Mouse (Mus musculus) bone marrow, adult 2 months (tissue): ENCODE data around the gene Dagla. TPM values are rescaled to one million over a fixed set of nuclear protein-coding genes. Genes with fewer than 3 reads are reported as not detected.
A peak's percentile ranks its signal among the peaks of the same experiment; 100 is the strongest.

ENCODE experiments used
- H3K27ac ChIP-seq: fragments of 200-500 bp; 2 replicates; pipeline ENCODE4 v1.5.1; 2012; ENCODE audit warnings: low read depth, mild to moderate bottlenecking, control low read depth, inconsistent platforms, low read length; ENCODE audit not compliant: control insufficient read depth, poor library complexity, insufficient read depth
- H3K4me1 ChIP-seq: fragments of 200-500 bp; 2 replicates; pipeline ENCODE4 v1.6.1; 2011; ENCODE audit warnings: low read length; ENCODE audit not compliant: control insufficient read depth, insufficient read depth
- H3K4me3 ChIP-seq: fragments of 200-500 bp; replicated peaks from 2 replicates; pipeline ENCODE3; 2011; ENCODE audit warnings: mild to moderate bottlenecking, low read depth, low read length, control low read depth; ENCODE audit not compliant: control insufficient read depth
- CTCF ChIP-seq: fragments of 200-500 bp; IDR thresholded peaks from 2 replicates; pipeline ENCODE4 v1.5.1; 2011; ENCODE audit warnings: low read length, control low read depth; ENCODE audit not compliant: control insufficient read depth, insufficient read depth
- POLR2A ChIP-seq: fragments of 200-500 bp; IDR thresholded peaks from 2 replicates; pipeline ENCODE4 v1.6.1; 2011; ENCODE audit warnings: low read depth, mild to moderate bottlenecking, control low read depth, low read length, borderline replicate concordance; ENCODE audit not compliant: control insufficient read depth
- WGBS: fragments of 180-500 bp; shearing (Covaris S2); methylation state at CpG from one replicate; pipeline ENCODE4 v1.1.7; 2018; 5-methylcytosine and 5-hydroxymethylcytosine counted together
- polyA plus RNA-seq: library from polyadenylated mRNA; stranded (reverse); fragments of >200 nt; gene quantifications from 2 replicates; pipeline ENCODE4 v1.2.4, GENCODE M21; 2011; ENCODE audit warnings: low replicate concordance; ENCODE audit not compliant: missing spikeins, insufficient read depth, insufficient read length

Dagla gene
- 0.18 TPM in 1 of 2 replicates, not detected in the other for polyA plus RNA-seq

GRCm38 (mm10) chr19:10304810-10305544 is at the start of gene Dagla:
Gene Dagla (minus strand): TSS chr19:10304877.
- Histone ChIP-seq H3K4me3 (peak within 1 kb of the TSS; percentile 9), H3K4me1 (peaks cover 2% of the 10 kb centered on the region), H3K27ac (no peak within 1 kb of the TSS)
- TF ChIP-seq POLR2A (no peak), CTCF (peak; percentile 67)
- WGBS = 8% methylated on average over 56 of the region's 56 CpGs

- H3K4me3 ChIP-seq = no peak overlapping the region
- no peaks in the 10 kb centered on the region for H3K4me1 ChIP-seq
- TF ChIP-seq CTCF (no peak), POLR2A (no peak)
- H3K27ac ChIP-seq = no peak overlapping the region
- WGBS = 76% methylated on average over 7 of the region's 7 CpGs
These were observed 47.5 kb upstream of the Dagla start for GRCm38 (mm10) chr19:10352218-10352617.

- WGBS = 58% methylated on average over 5 of the region's 5 CpGs
- H3K4me1 ChIP-seq = no peaks in the 10 kb centered on the region; the same call in 1 of the 2 replicates
- TF ChIP-seq POLR2A = no peak
- no peak overlapping the region for H3K4me3 ChIP-seq
- H3K27ac ChIP-seq = no peak overlapping the region
These were observed 43.1 kb upstream of the Dagla start for GRCm38 (mm10) chr19:10347628-10348273.

DNA sequence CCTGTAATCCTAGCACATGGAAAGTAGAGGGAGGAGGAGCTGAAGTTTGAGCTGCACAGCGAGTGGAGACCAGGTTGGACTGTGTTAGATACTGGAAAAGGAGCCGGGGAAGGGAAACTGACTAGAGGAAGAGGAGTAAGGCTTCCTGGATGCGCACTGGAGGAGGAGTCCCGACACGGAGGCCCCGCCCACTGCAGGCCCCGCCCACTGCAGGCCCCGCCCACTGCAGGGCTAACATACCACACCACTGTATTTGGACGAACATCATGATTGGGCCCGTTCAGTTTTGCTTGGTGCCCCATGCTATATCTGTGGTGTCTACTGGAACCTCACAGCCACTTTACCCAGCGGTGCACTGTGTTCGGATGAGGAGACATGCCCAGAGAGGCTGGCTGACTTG is 41.0 kb upstream of the Dagla start:
- 33% methylated on average over 12 of the region's 12 CpGs for WGBS
- H3K4me1 ChIP-seq = no peaks in the 10 kb centered on the region; the same call in 1 of the 2 replicates
- TF ChIP-seq CTCF = no peak
- TF ChIP-seq POLR2A = no peak

DNA sequence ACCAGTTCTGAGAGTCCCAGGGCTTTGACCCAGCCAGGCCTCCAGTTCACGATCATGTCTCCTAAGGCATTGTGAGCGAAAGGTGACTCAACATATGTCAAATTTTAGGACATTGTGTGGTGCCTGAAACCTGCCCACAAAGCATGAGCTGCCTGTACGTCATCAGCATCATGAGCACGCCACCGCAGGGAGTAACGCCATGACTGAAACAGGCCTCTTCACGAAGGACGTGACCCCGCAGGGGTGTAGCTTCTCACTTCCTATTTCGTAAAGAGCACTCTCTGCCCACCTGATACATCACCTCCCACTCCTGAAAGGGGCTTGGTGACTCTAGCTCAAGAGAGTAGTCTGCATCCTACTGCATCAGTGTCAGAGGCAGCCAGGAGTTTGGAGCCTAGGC is 39.2 kb upstream of the Dagla start:
- WGBS = 74% methylated on average over 10 of the region's 10 CpGs
- TF ChIP-seq POLR2A = no peak
- no peak for TF ChIP-seq CTCF
- Histone ChIP-seq H3K4me1 (no peaks in the 10 kb centered on the region; the same call in 1 of the 2 replicates), H3K4me3 (no peak overlapping the region), H3K27ac (no peak overlapping the region)

More for the DNA sequence above, 41.0 kb upstream of the Dagla start:
- no peak overlapping the region for H3K4me3 ChIP-seq
- no peak overlapping the region for H3K27ac ChIP-seq

- H3K4me1 ChIP-seq = no peaks in the 10 kb centered on the region; the same call in 1 of the 2 replicates
- H3K4me3 ChIP-seq = no peak overlapping the region
- TF ChIP-seq POLR2A (no peak), CTCF (no peak)
- WGBS = 64% methylated on average over 12 of the region's 12 CpGs
- H3K27ac ChIP-seq = no peak overlapping the region
These were observed 37.3 kb upstream of the Dagla start for GRCm38 (mm10) chr19:10341817-10342439.

DNA sequence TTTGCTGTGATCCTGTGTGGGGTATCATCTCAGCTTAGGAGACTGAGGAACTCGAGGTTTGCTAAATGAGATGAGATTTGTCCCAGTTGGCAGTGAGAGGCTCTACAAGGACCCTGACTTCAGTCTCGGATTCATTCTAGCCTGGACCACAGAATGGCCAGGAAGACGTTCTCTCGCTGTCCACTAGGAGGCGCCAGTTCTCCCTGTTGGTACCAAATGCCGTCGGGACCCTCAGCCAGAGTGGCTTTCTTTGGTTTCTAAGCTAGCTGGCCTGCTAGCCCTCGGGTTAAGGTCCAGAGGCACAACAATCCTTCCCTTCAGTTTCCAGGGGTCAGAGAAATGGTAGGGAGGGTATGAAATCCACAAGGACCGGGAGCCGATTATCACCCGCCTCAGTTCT is 36.5 kb upstream of the Dagla start:
- Histone ChIP-seq H3K27ac (no peak overlapping the region), H3K4me3 (no peak overlapping the region), H3K4me1 (no peaks in the 10 kb centered on the region; the same call in 1 of the 2 replicates)
- WGBS = 21% methylated on average over 11 of the region's 11 CpGs
- TF ChIP-seq CTCF = peak; percentile 70
- no peak for TF ChIP-seq POLR2A

DNA sequence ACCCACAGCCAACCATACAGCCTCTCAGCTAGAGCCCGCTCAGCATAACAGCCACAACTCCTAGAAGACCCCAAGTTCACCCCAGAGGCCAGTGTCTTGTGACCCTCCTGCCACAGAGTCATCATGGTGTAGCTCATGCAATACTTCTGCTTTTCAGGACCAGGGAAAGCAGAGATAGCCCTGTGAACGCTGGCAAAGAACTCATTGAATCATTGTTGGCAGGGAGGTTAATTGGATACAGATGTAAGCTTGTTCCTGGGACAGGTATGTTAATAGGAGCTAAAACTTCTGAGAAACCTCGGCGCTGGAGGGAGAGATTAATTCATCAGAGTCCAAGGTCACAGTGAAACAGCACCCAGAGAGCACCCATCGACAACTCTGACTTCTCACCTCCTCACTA is 36.0 kb upstream of the Dagla start:
- Histone ChIP-seq H3K4me1 (no peaks in the 10 kb centered on the region; the same call in 1 of the 2 replicates), H3K27ac (no peak overlapping the region), H3K4me3 (no peak overlapping the region)
- WGBS = 36% methylated on average over 5 of the region's 5 CpGs
- TF ChIP-seq CTCF = no peak
- TF ChIP-seq POLR2A = no peak
